Mouse (Mus musculus): ENCODE measurements at regions not wholly inside any gene's neighbourhood (a gene's known extent, or its start where the extent isn't known, plus 50 kb on each side); places are given as distances from the start of the nearest gene placed in this dataset.

- TF ChIP-seq POLR2A (IDR thresholded peaks at IDR 0.05; ENCODE audit: insufficient read length, low read depth): no peak
- no peak for TF ChIP-seq SRF (IDR thresholded peaks at IDR 0.05; ENCODE audit: control insufficient read depth, insufficient read length, low read depth)
- TF ChIP-seq MAX (IDR thresholded peaks at IDR 0.05; ENCODE audit: low read depth): no peak
- TF ChIP-seq TCF12 (IDR thresholded peaks at IDR 0.05; ENCODE audit: insufficient read depth, poor library complexity, severe bottlenecking): no peak
- TF ChIP-seq USF1 (IDR thresholded peaks at IDR 0.05; ENCODE audit: low read depth): no peak
- no peak for TF ChIP-seq CEBPB (IDR thresholded peaks at IDR 0.05; ENCODE audit: insufficient read depth, poor library complexity, severe bottlenecking)
- no peak for TF ChIP-seq MYOD1 (IDR thresholded peaks at IDR 0.05; ENCODE audit: control insufficient read depth in 1 of 3, insufficient read length in 2 of 3, low read depth in 2 of 3)
Measured at GRCm38 (mm10) chr16:42635766-42636165, 239.9 kb upstream of the Zbtb20 start.

Data from myocyte (in vitro differentiated cells).